Mouse (Mus musculus) embryo, embryonic 10 days (tissue): ENCODE measurements around the gene Ubtd2.
"Not testable (repeated sequence)": the region's sequence is repeated elsewhere in the genome, so short reads cannot be mapped to it uniquely, and the experiment has no call there.

Experiments used
- DNase-seq: peaks from one replicate; pipeline ENCODE4 v3.0.0-alpha.2; 2015; ENCODE audit warnings: low spot score

The Ubtd2 gene

GRCm38 (mm10) chr11:32464282-32464681, 9.1 kb downstream of the Ubtd2 start:
- DNase-seq = no peak

- DNase-seq = no peak
Observed at GRCm38 (mm10) chr11:32471925-32472324, 16.8 kb downstream of the Ubtd2 start.

GRCm38 (mm10) chr11:32474725-32475124, 19.6 kb downstream of the Ubtd2 start:
- no peak for DNase-seq

GRCm38 (mm10) chr11:32475487-32476236, 20.5 kb downstream of the Ubtd2 start:
- DNase-seq = no peak

GRCm38 (mm10) chr11:32481525-32481924, 26.4 kb downstream of the Ubtd2 start:
- no peak for DNase-seq

GRCm38 (mm10) chr11:32485290-32485689, 30.1 kb downstream of the Ubtd2 start:
- DNase-seq = no peak

- no peak for DNase-seq
Observed at GRCm38 (mm10) chr11:32486621-32487020, 31.5 kb downstream of the Ubtd2 start.

- DNase-seq = no peak
Observed at GRCm38 (mm10) chr11:32487501-32487900, 32.3 kb downstream of the Ubtd2 start.

- DNase-seq = no peak
Observed at GRCm38 (mm10) chr11:32488344-32488743, 33.2 kb downstream of the Ubtd2 start.

- DNase-seq = no peak
Observed at GRCm38 (mm10) chr11:32488808-32489670, 33.9 kb downstream of the Ubtd2 start.

- DNase-seq = no peak
Observed at GRCm38 (mm10) chr11:32491079-32491478, 35.9 kb downstream of the Ubtd2 start.

- no peak for DNase-seq
Observed at GRCm38 (mm10) chr11:32493312-32493711, 38.1 kb downstream of the Ubtd2 start.

- DNase-seq = no peak
Observed at GRCm38 (mm10) chr11:32495283-32495682, 40.1 kb downstream of the Ubtd2 start.

GRCm38 (mm10) chr11:32498757-32499535, 43.8 kb downstream of the Ubtd2 start:
- DNase-seq = no peak

GRCm38 (mm10) chr11:32499931-32500330, 44.8 kb downstream of the Ubtd2 start:
- no peak for DNase-seq

GRCm38 (mm10) chr11:32503711-32504110, 48.5 kb downstream of the Ubtd2 start:
- no peak for DNase-seq

GRCm38 (mm10) chr11:32505091-32505739, 50.0 kb downstream of the Ubtd2 start:
- DNase-seq = no peak

- DNase-seq = no peak
Observed at GRCm38 (mm10) chr11:32510930-32511329, 55.8 kb downstream of the Ubtd2 start.

- not testable (repeated sequence) for DNase-seq
Observed at GRCm38 (mm10) chr11:32514853-32515252, 59.7 kb downstream of the Ubtd2 start.

GRCm38 (mm10) chr11:32516091-32516490, 60.9 kb downstream of the Ubtd2 start:
- no peak for DNase-seq

GRCm38 (mm10) chr11:32516916-32517712, 61.9 kb downstream of the Ubtd2 start:
- DNase-seq = no peak
